Mouse (Mus musculus): ENCODE measurements at regions not wholly inside any gene's neighbourhood (a gene's known extent, or its start where the extent isn't known, plus 50 kb on each side); places are given as distances from the start of the nearest gene placed in this dataset.

DNA sequence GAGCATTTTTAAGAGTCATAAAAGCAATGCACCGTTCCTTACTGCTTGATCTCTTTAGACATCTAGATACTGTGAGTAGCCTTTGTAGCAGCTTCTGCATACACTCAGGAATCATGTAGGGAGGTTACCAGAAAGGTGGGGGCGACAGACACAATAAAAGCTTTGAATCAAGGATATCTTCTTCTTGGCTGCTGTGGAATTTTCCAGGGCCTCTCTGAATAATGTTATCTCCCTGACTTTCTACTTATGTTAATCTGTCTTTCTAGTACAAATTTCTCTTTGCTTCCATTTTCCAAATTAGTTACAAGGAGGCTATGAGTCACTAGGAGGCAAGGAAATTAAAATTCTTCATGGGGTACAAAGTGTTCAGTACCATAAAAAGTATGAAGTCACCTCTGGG lies 159.4 kb downstream of the Rsl24d1 start:
- TF ChIP-seq CTCF (IDR thresholded peaks at IDR 0.05; ENCODE audit: low read depth, low read length): no peak
- no peak for TF ChIP-seq POLR2A (IDR thresholded peaks at IDR 0.05; ENCODE audit: insufficient read depth, low read length)
- no peak for TF ChIP-seq EP300 (IDR thresholded peaks at IDR 0.05; ENCODE audit: insufficient read depth, low read depth, low read length)

Measured in ES-Bruce4 (cell line).